Mouse (Mus musculus) midbrain, embryonic 14.5 days (tissue): ENCODE measurements at regions not wholly inside any gene's neighbourhood (a gene's known extent, or its start where the extent isn't known, plus 50 kb on each side); places are given as distances from the start of the nearest gene placed in this dataset.

Experiments used
- ATAC-seq: fragments of 200-750 bp; cut with Nextera tagmentation; 2 replicates; pipeline ENCODE4 v1.8.0; 2017; ENCODE audit warnings: moderate number of reproducible peaks, moderate library complexity; ENCODE audit not compliant: low FRiP score, low TSS enrichment
- DNase-seq: peaks from one replicate; pipeline ENCODE4 v3.0.0-alpha.2; 2015
- H3K27ac ChIP-seq: fragments of 300-500 bp; sonication (generic); replicated peaks from 2 replicates; pipeline ENCODE4 v1.5.1; 2014; ENCODE audit warnings: mild to moderate bottlenecking, low read depth, low read length, moderate library complexity
- H3K27me3 ChIP-seq: fragments of 300-500 bp; sonication (generic); 2 replicates; pipeline ENCODE4 v1.6.1; 2014; ENCODE audit warnings: low read length, control low read depth, mixed read lengths; ENCODE audit not compliant: control insufficient read depth, insufficient read depth
- H3K36me3 ChIP-seq: fragments of 300-500 bp; sonication (generic); 2 replicates; pipeline ENCODE4 v1.6.1; 2014; ENCODE audit warnings: low read length, control low read depth; ENCODE audit not compliant: control insufficient read depth, insufficient read depth
- H3K4me1 ChIP-seq: fragments of 300-500 bp; sonication (generic); 2 replicates; pipeline ENCODE4 v1.6.1; 2014; ENCODE audit warnings: mild to moderate bottlenecking, antibody characterized with exemption, low read length, control low read depth; ENCODE audit not compliant: control insufficient read depth, insufficient read depth
- H3K4me2 ChIP-seq: fragments of 300-500 bp; sonication (generic); 2 replicates; pipeline ENCODE4 v1.6.1; 2014; ENCODE audit warnings: mild to moderate bottlenecking, low read length, moderate library complexity
- H3K4me3 ChIP-seq: fragments of 300-500 bp; sonication (generic); replicated peaks from 2 replicates; pipeline ENCODE4 v1.5.1; 2014; ENCODE audit warnings: low read depth, low read length
- H3K9ac ChIP-seq: fragments of 300-500 bp; sonication (generic); replicated peaks from 2 replicates; pipeline ENCODE4 v1.6.1; 2014; ENCODE audit warnings: mild to moderate bottlenecking, low read length, moderate library complexity
- H3K9me3 ChIP-seq: fragments of 300-500 bp; sonication (generic); 2 replicates; pipeline ENCODE4 v1.6.1; 2016; ENCODE audit warnings: low read length, control low read depth, mixed read lengths; ENCODE audit not compliant: control insufficient read depth
- WGBS: fragments of 180-500 bp; shearing (Covaris S2); extraction: QIAGEN DNeasy Blood & Tissue Kit; methylation state at CpG from one replicate; pipeline ENCODE4 v1.1.7; 2014; 5-methylcytosine and 5-hydroxymethylcytosine counted together

GRCm38 (mm10) chr13:107303322-107303721 lies 281.4 kb upstream of the Kif2a start:
- Histone ChIP-seq H3K9me3 (no peaks in the 10 kb centered on the region), H3K36me3 (no peaks in the 10 kb centered on the region), H3K4me1 (no peaks in the 10 kb centered on the region), H3K27me3 (no peaks in the 10 kb centered on the region), H3K4me2 (no peak overlapping the region), H3K4me3 (no peak overlapping the region), H3K27ac (no peak overlapping the region), H3K9ac (no peak overlapping the region)
- 67% methylated on average over 5 of the region's 5 CpGs for WGBS
- ATAC-seq (no peak), DNase-seq (no peak)

DNA sequence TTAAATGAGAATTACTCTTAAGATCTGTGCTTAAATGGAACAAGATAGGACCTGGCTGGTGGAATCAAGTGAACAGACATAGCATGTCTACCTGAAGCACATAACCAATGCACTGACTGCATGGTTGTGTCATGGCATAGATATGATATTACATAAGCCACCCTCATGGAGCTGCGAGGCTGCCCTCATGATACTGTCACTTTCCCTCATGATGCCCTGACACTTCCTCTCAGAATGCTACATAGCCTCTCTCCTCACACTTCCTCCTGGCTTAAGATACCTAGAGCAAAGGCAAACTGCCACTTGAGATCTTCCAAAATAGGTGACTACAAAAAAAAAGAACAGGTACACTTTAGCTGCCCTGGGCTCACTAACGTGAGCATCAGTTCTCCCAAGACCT lies 278.9 kb upstream of the Kif2a start:
- no peak overlapping the region for H3K27ac ChIP-seq
- DNase-seq, result no peak
- H3K4me2 ChIP-seq, result no peak overlapping the region
- H3K9ac ChIP-seq, result no peak overlapping the region
- no peak overlapping the region for H3K4me3 ChIP-seq
- 90% methylated on average over 2 of the region's 2 CpGs for WGBS
- no peaks in the 10 kb centered on the region for H3K9me3 ChIP-seq
- H3K27me3 ChIP-seq, result no peaks in the 10 kb centered on the region
- H3K4me1 ChIP-seq, result no peaks in the 10 kb centered on the region
- no peak for ATAC-seq
- no peaks in the 10 kb centered on the region for H3K36me3 ChIP-seq

DNA sequence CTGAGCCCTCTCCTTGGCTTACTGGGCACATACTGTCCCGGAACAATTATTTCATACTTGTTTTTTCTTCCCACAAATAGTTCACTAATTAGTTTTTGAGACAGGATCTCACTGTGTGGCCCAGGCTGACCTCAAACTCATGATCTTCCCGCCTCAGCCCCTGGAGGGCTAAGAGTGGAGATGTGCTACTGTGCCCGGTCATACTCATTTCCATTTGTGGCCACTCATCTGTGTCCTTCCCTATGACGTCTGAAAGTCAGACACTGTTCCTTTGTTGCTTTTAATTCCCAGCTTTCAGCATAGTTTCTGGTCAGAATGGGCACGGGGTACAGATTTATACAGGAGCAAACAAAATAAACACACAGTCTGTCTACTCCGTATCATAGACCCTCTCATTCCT lies 242.7 kb upstream of the Kif2a start:
- WGBS, result 63% methylated on average over 6 of the region's 6 CpGs
- ATAC-seq, result no peak

GRCm38 (mm10) chr13:107261479-107262050 lies 239.6 kb upstream of the Kif2a start:
- H3K9ac ChIP-seq, result no peak overlapping the region
- no peaks in the 10 kb centered on the region for H3K27me3 ChIP-seq
- no peak overlapping the region for H3K4me2 ChIP-seq
- ATAC-seq, result no peak
- no peak overlapping the region for H3K4me3 ChIP-seq
- DNase-seq, result no peak
- H3K9me3 ChIP-seq, result no peaks in the 10 kb centered on the region
- peaks cover 7% of the 10 kb centered on the region for H3K4me1 ChIP-seq
- no peaks in the 10 kb centered on the region for H3K36me3 ChIP-seq
- 5% methylated on average over 6 of the region's 6 CpGs for WGBS
- H3K27ac ChIP-seq, result no peak overlapping the region

More for the DNA sequence above, 242.7 kb upstream of the Kif2a start:
- Histone ChIP-seq H3K9me3 (no peaks in the 10 kb centered on the region), H3K27ac (no peak overlapping the region), H3K36me3 (no peaks in the 10 kb centered on the region), H3K4me1 (peaks cover 7% of the 10 kb centered on the region), H3K4me3 (no peak overlapping the region), H3K27me3 (no peaks in the 10 kb centered on the region), H3K9ac (no peak overlapping the region), H3K4me2 (no peak overlapping the region)
- DNase-seq, result no peak

DNA sequence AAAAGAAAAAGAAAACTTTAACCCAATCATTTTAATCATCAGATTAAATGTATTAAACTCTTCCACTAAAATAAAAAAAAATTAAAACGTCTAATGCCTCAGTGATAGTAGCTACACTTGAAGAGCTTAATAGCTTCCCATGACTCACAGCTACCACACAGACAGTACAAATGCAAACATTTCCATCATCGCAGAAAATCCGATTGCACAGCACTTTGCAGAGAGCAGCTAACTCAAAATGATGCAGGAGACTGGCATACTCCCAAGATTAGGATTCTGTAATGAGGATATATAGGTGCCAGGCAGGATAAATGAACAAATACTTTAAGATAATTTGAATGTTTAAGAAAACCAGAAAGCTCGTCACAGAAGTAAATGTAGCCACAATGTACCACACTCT lies 238.3 kb upstream of the Kif2a start:
- Histone ChIP-seq H3K4me3 (no peak overlapping the region), H3K27ac (no peak overlapping the region), H3K36me3 (no peaks in the 10 kb centered on the region), H3K9ac (no peak overlapping the region), H3K27me3 (no peaks in the 10 kb centered on the region), H3K4me2 (no peak overlapping the region), H3K9me3 (no peaks in the 10 kb centered on the region), H3K4me1 (peaks cover 7% of the 10 kb centered on the region)
- WGBS, result 84% methylated on average over 4 of the region's 4 CpGs
- no peak for DNase-seq
- ATAC-seq, result no peak

GRCm38 (mm10) chr13:107247792-107248505 lies 226.0 kb upstream of the Kif2a start:
- Histone ChIP-seq H3K4me3 (no peak overlapping the region), H3K27ac (no peak overlapping the region), H3K27me3 (no peaks in the 10 kb centered on the region), H3K9me3 (no peaks in the 10 kb centered on the region), H3K36me3 (no peaks in the 10 kb centered on the region), H3K4me1 (peaks cover 7% of the 10 kb centered on the region; the same call in 1 of the 2 replicates), H3K9ac (no peak overlapping the region), H3K4me2 (peak overlapping the region; percentile 51; the same call in 1 of the 2 replicates)
- DNase-seq (no peak), ATAC-seq (no peak)
- WGBS, result 55% methylated on average over 9 of the region's 9 CpGs

DNA sequence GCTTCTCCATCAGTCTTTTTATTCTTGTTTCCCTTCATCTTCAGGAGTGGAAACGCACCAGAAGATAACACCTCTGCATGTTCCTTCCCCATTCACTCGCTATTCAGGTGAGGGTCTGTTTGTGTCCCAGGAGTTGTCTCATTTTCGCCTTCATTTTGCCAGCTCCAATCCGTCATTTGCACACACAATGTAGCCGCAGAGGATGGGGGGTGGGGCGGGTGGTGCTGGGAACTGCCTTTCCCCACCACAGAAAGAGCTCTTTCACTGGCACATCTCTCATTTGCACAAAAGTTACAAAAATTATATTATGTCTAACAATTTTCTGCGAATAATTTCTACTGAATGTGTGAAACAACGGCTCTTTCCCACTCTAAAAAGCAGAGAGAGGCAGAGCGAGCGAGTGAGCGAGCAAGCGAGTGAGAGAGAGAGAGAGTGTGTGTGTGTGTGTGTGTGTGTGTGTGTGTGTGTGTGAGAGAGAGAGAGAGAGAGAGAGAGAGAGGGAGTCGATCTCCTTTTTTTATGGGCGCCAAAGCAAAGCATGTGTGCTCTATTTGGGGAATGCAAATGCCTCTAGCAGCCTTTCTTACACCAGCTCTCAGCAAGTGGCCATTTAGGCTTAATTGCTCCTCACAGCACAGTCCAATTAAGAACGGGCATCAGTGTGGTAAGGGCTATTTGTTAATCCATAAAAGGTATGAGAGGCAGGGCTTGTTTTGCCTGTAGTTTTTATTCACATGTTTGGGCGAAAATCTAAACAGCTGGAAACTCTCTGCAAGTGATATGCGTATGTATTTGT lies 225.2 kb upstream of the Kif2a start:
- WGBS, result 21% methylated on average over 17 of the region's 17 CpGs
- Histone ChIP-seq H3K36me3 (no peaks in the 10 kb centered on the region), H3K4me2 (peak overlapping the region; percentile 51), H3K9me3 (no peaks in the 10 kb centered on the region), H3K27ac (no peak overlapping the region), H3K27me3 (no peaks in the 10 kb centered on the region), H3K4me1 (peaks cover 7% of the 10 kb centered on the region; the same call in 1 of the 2 replicates), H3K9ac (no peak overlapping the region), H3K4me3 (peak overlapping the region; percentile 17; the same call in 1 of the 2 replicates)
- DNase-seq (peak; percentile 56), ATAC-seq (no peak)

- ATAC-seq, result no peak
- H3K27ac ChIP-seq, result no peak overlapping the region
- H3K9me3 ChIP-seq, result no peaks in the 10 kb centered on the region
- H3K9ac ChIP-seq, result no peak overlapping the region
- no peak overlapping the region for H3K4me3 ChIP-seq
- no peak for DNase-seq
- no peaks in the 10 kb centered on the region for H3K27me3 ChIP-seq
- whole genome bisulfite sequencing, result 90% methylated on average over 3 of the region's 3 CpGs
- H3K4me1 ChIP-seq, result peaks cover 2% of the 10 kb centered on the region; the same call in 1 of the 2 replicates
- H3K4me2 ChIP-seq, result no peak overlapping the region
- no peaks in the 10 kb centered on the region for H3K36me3 ChIP-seq
Measured at GRCm38 (mm10) chr13:107244173-107244572, 222.2 kb upstream of the Kif2a start.
